Mouse (Mus musculus) kidney, adult 2 months (tissue): ENCODE results near the gene Trpv1.

Experiments
- CTCF ChIP-seq: fragments of 200-500 bp; conservative IDR thresholded peaks from 2 replicates; pipeline ENCODE4 v1.5.1; 2011; ENCODE audit warnings: low read depth, mild to moderate bottlenecking, control low read depth, low read length, moderate library complexity, mixed read lengths; ENCODE audit not compliant: insufficient read depth, insufficient read length
- POLR2A ChIP-seq: fragments of 200-500 bp; IDR thresholded peaks from one replicate; pipeline ENCODE4 v1.6.1; 2011; ENCODE audit warnings: low read depth, low read length, control low read depth

DNA sequence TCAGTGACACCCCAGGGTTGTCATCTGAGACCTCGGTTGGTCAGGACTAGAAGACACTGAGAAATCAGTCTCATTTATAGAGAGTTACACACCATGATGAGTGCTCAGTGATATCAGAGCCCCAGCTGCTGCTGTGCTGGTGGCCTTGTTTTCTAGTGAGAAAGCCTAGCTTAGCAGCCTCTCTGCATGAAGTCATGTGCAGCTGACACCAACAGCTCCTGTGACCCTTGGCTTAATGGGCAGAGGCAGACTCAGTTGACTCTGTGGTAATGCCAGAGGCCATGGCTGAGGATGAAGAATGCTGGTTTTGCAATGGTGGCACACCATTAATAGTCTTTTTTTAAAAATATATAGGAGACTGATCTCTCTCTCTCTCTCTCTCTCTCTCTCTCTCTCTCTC lies 55.5 kb downstream of the Trpv1 start:
- TF ChIP-seq POLR2A (no peak), CTCF (no peak)
